Mouse (Mus musculus) layer of hippocampus, adult 11-12 months (tissue): ENCODE measurements at regions not wholly inside any gene's neighbourhood (a gene's known extent, or its start where the extent isn't known, plus 50 kb on each side); places are given as distances from the start of the nearest gene placed in this dataset.
"Not testable (repeated sequence)": the region's sequence is repeated elsewhere in the genome, so short reads cannot be mapped to it uniquely, and the experiment has no call there.

Experiments used
- DNase-seq: peaks from one replicate; pipeline ENCODE4 v3.0.0; 2022; ENCODE audit warnings: low spot score

GRCm38 (mm10) chr1:7388627-7389026 lies 2580.9 kb downstream of the Gm37988 start:
- no peak for DNase-seq

- DNase-seq = no peak
These were observed 2585.8 kb downstream of the Gm37988 start for GRCm38 (mm10) chr1:7393508-7393907.

GRCm38 (mm10) chr1:7394161-7394560 lies 2586.5 kb downstream of the Gm37988 start:
- DNase-seq = no peak

GRCm38 (mm10) chr1:7395527-7395926 lies 2587.8 kb downstream of the Gm37988 start:
- no peak for DNase-seq

GRCm38 (mm10) chr1:7396867-7397806 lies 2589.4 kb downstream of the Gm37988 start:
- DNase-seq = peak; percentile 64

- DNase-seq = peak; percentile 99
These were observed 2590.2 kb downstream of the Gm37988 start for GRCm38 (mm10) chr1:7397807-7398446.

GRCm38 (mm10) chr1:7398678-7399218 lies 2591.1 kb downstream of the Gm37988 start:
- no peak for DNase-seq

- DNase-seq = not testable (repeated sequence)
These were observed 2598.0 kb downstream of the Gm37988 start for GRCm38 (mm10) chr1:7405651-7406050.

- no peak for DNase-seq
These were observed 2606.8 kb downstream of the Gm37988 start for GRCm38 (mm10) chr1:7414444-7414843.

GRCm38 (mm10) chr1:7451660-7452155 lies 2644.0 kb downstream of the Gm37988 start:
- DNase-seq = no peak

GRCm38 (mm10) chr1:7454931-7455330 lies 2647.2 kb downstream of the Gm37988 start:
- DNase-seq = no peak

GRCm38 (mm10) chr1:7457895-7458294 lies 2650.2 kb downstream of the Gm37988 start:
- no peak for DNase-seq

- no peak for DNase-seq
These were observed 2686.4 kb downstream of the Gm37988 start for GRCm38 (mm10) chr1:7494096-7494495.

GRCm38 (mm10) chr1:7499042-7499441 lies 2691.3 kb downstream of the Gm37988 start:
- no peak for DNase-seq

GRCm38 (mm10) chr1:7502363-7502762 lies 2694.7 kb downstream of the Gm37988 start:
- DNase-seq = no peak

- no peak for DNase-seq
These were observed 2711.1 kb downstream of the Gm37988 start for GRCm38 (mm10) chr1:7518791-7519190.

GRCm38 (mm10) chr1:7533506-7533905 lies 2725.8 kb downstream of the Gm37988 start:
- DNase-seq = no peak

- no peak for DNase-seq
These were observed 2727.5 kb downstream of the Gm37988 start for GRCm38 (mm10) chr1:7535191-7535590.

- peak; percentile 8 for DNase-seq
These were observed 2735.8 kb downstream of the Gm37988 start for GRCm38 (mm10) chr1:7543492-7543891.

- DNase-seq = no peak
These were observed 2740.6 kb downstream of the Gm37988 start for GRCm38 (mm10) chr1:7548261-7548660.

GRCm38 (mm10) chr1:7574787-7575186 lies 2767.1 kb downstream of the Gm37988 start:
- no peak for DNase-seq

GRCm38 (mm10) chr1:7586409-7586808 lies 2778.7 kb downstream of the Gm37988 start:
- no peak for DNase-seq

GRCm38 (mm10) chr1:7591327-7591726 lies 2783.6 kb downstream of the Gm37988 start:
- no peak for DNase-seq
